Mouse (Mus musculus) neural tube, embryonic 12.5 days (tissue): ENCODE results near the gene Gtf3c5. TPM values are rescaled to one million over a fixed set of nuclear protein-coding genes. Genes with fewer than 3 reads are reported as not detected.

Source experiments
- ATAC-seq: fragments of 200-750 bp; cut with Nextera tagmentation; 2 replicates; pipeline ENCODE4 v1.8.0; 2017; ENCODE audit warnings: low read depth, mild to moderate bottlenecking, moderate TSS enrichment, moderate library complexity; ENCODE audit not compliant: low FRiP score
- H3K27ac ChIP-seq: fragments of 300-500 bp; sonication (generic); 2 replicates; pipeline ENCODE4 v1.5.1; 2016
- H3K27me3 ChIP-seq: fragments of 300-500 bp; sonication (generic); replicated peaks from 2 replicates; pipeline ENCODE4 v1.6.1; 2016; ENCODE audit warnings: mild to moderate bottlenecking
- H3K36me3 ChIP-seq: fragments of 300-500 bp; sonication (generic); 2 replicates; pipeline ENCODE4 v1.6.1; 2016; ENCODE audit warnings: mild to moderate bottlenecking
- H3K4me1 ChIP-seq: fragments of 300-500 bp; sonication (generic); 2 replicates; pipeline ENCODE4 v1.6.1; 2016
- H3K4me2 ChIP-seq: fragments of 300-500 bp; sonication (generic); replicated peaks from 2 replicates; pipeline ENCODE4 v1.6.1; 2016; ENCODE audit warnings: mild to moderate bottlenecking
- H3K4me3 ChIP-seq: fragments of 300-500 bp; sonication (generic); 2 replicates; pipeline ENCODE4 v1.5.1; 2016
- H3K9ac ChIP-seq: fragments of 300-500 bp; sonication (generic); 2 replicates; pipeline ENCODE4 v1.6.1; 2016; ENCODE audit warnings: mild to moderate bottlenecking
- H3K9me3 ChIP-seq: fragments of 300-500 bp; sonication (generic); 2 replicates; pipeline ENCODE4 v1.6.1; 2016; ENCODE audit warnings: mild to moderate bottlenecking
- WGBS: fragments of 180-500 bp; shearing (Covaris S2); methylation state at CpG from one replicate; pipeline ENCODE4 v1.1.7; 2016; 5-methylcytosine and 5-hydroxymethylcytosine counted together
- polyA plus RNA-seq: library from polyadenylated mRNA; unstranded; fragments of >200 nt; fragmentation: Nextera tagmentation; extraction: Ambion mirVana; gene quantifications from 2 replicates; pipeline ENCODE4 v1.2.1, GENCODE M21; 2016

Gtf3c5 gene
- polyA plus RNA-seq, 1 experiment from 2014 or later: 46.7 TPM

- WGBS: 78% methylated on average over 4 of the region's 4 CpGs
- Histone ChIP-seq H3K4me1 (peaks cover 95% of the 10 kb centered on the region), H3K4me2 (peak overlapping the region; percentile 80), H3K4me3 (no peak overlapping the region), H3K9ac (peak overlapping the region; percentile 48; the same call in 1 of the 2 replicates), H3K27ac (peak overlapping the region; percentile 7; the same call in 1 of the 2 replicates), H3K27me3 (no peaks in the 10 kb centered on the region), H3K36me3 (peaks cover under 1% of the 10 kb centered on the region; the same call in 1 of the 2 replicates), H3K9me3 (no peaks in the 10 kb centered on the region)
- no peak for ATAC-seq
Measured at GRCm38 (mm10) chr2:28536166-28536565, 47.4 kb downstream of the Gtf3c5 start.

GRCm38 (mm10) chr2:28535650-28536049, 47.9 kb downstream of the Gtf3c5 start:
- ATAC-seq: no peak
- peaks cover 97% of the 10 kb centered on the region for H3K4me1 ChIP-seq
- 37% methylated on average over 7 of the region's 7 CpGs for WGBS
- H3K27ac ChIP-seq: peak overlapping the region; percentile 7; the same call in 1 of the 2 replicates
- H3K9ac ChIP-seq: peak overlapping the region; percentile 48; the same call in 1 of the 2 replicates
- H3K9me3 ChIP-seq: no peaks in the 10 kb centered on the region
- peak overlapping the region; percentile 80 for H3K4me2 ChIP-seq
- no peaks in the 10 kb centered on the region for H3K27me3 ChIP-seq
- no peak overlapping the region for H3K4me3 ChIP-seq
- no peaks in the 10 kb centered on the region for H3K36me3 ChIP-seq

GRCm38 (mm10) chr2:28535263-28535540, 48.3 kb downstream of the Gtf3c5 start:
- Histone ChIP-seq H3K4me2 (peak overlapping the region; percentile 80), H3K36me3 (no peaks in the 10 kb centered on the region), H3K9ac (peak overlapping the region; percentile 48; the same call in 1 of the 2 replicates), H3K4me1 (peaks cover 98% of the 10 kb centered on the region), H3K27me3 (no peaks in the 10 kb centered on the region), H3K9me3 (no peaks in the 10 kb centered on the region), H3K27ac (0 out of 2 replicates have a peak overlapping the region, but pooled peaks have one; percentile 67), H3K4me3 (no peak overlapping the region)
- no peak for ATAC-seq
- 32% methylated on average over 4 of the region's 4 CpGs for WGBS

- peak overlapping the region; percentile 48 for H3K9ac ChIP-seq
- no peaks in the 10 kb centered on the region for H3K36me3 ChIP-seq
- ATAC-seq: 0 out of 2 replicates have a peak, but pooled peaks have one; percentile 18
- H3K4me1 ChIP-seq: peaks cover 98% of the 10 kb centered on the region
- H3K27me3 ChIP-seq: no peaks in the 10 kb centered on the region
- WGBS: 30% methylated on average over 11 of the region's 11 CpGs
- peak overlapping the region; percentile 80 for H3K4me2 ChIP-seq
- peak overlapping the region; percentile 4 for H3K4me3 ChIP-seq
- H3K9me3 ChIP-seq: no peaks in the 10 kb centered on the region
- H3K27ac ChIP-seq: peak overlapping the region; percentile 67
Measured at GRCm38 (mm10) chr2:28534436-28535262, 48.9 kb downstream of the Gtf3c5 start.

GRCm38 (mm10) chr2:28533901-28534435, 49.6 kb downstream of the Gtf3c5 start:
- peak overlapping the region; percentile 67; the same call in 1 of the 2 replicates for H3K27ac ChIP-seq
- H3K4me3 ChIP-seq: peak overlapping the region; percentile 58
- 64% methylated on average over 7 of the region's 7 CpGs for WGBS
- peaks cover 97% of the 10 kb centered on the region for H3K4me1 ChIP-seq
- peak overlapping the region; percentile 81 for H3K9ac ChIP-seq
- ATAC-seq: 0 out of 2 replicates have a peak, but pooled peaks have one; percentile 19
- H3K4me2 ChIP-seq: peak overlapping the region; percentile 80
- no peaks in the 10 kb centered on the region for H3K9me3 ChIP-seq
- no peaks in the 10 kb centered on the region for H3K36me3 ChIP-seq
- H3K27me3 ChIP-seq: no peaks in the 10 kb centered on the region

- Histone ChIP-seq H3K4me2 (peak overlapping the region; percentile 80), H3K4me1 (peaks cover 97% of the 10 kb centered on the region), H3K9me3 (no peaks in the 10 kb centered on the region), H3K27me3 (no peaks in the 10 kb centered on the region), H3K36me3 (no peaks in the 10 kb centered on the region), H3K27ac (peak overlapping the region; percentile 34), H3K4me3 (peak overlapping the region; percentile 58), H3K9ac (peak overlapping the region; percentile 81)
- peak; percentile 80 for ATAC-seq
- WGBS: 3% methylated on average over 49 of the region's 49 CpGs
Measured at GRCm38 (mm10) chr2:28532938-28533771, 50.4 kb downstream of the Gtf3c5 start.

- WGBS: 57% methylated on average over 7 of the region's 7 CpGs
- H3K9ac ChIP-seq: no peak overlapping the region
- no peak overlapping the region for H3K27ac ChIP-seq
- ATAC-seq: no peak
- H3K4me2 ChIP-seq: no peak overlapping the region
- no peaks in the 10 kb centered on the region for H3K9me3 ChIP-seq
- H3K36me3 ChIP-seq: no peaks in the 10 kb centered on the region
- no peaks in the 10 kb centered on the region for H3K27me3 ChIP-seq
- H3K4me3 ChIP-seq: no peak overlapping the region
- peaks cover 91% of the 10 kb centered on the region for H3K4me1 ChIP-seq
Measured at GRCm38 (mm10) chr2:28530311-28530710, 53.2 kb downstream of the Gtf3c5 start.

- no peak overlapping the region for H3K27ac ChIP-seq
- H3K4me1 ChIP-seq: peaks cover 91% of the 10 kb centered on the region
- H3K9me3 ChIP-seq: no peaks in the 10 kb centered on the region
- H3K4me2 ChIP-seq: no peak overlapping the region
- no peak for ATAC-seq
- H3K9ac ChIP-seq: peak overlapping the region; percentile 26; the same call in 1 of the 2 replicates
- no peaks in the 10 kb centered on the region for H3K27me3 ChIP-seq
- no peak overlapping the region for H3K4me3 ChIP-seq
- WGBS: 80% methylated on average over 4 of the region's 4 CpGs
- no peaks in the 10 kb centered on the region for H3K36me3 ChIP-seq
Measured at GRCm38 (mm10) chr2:28529856-28530255, 53.7 kb downstream of the Gtf3c5 start.

GRCm38 (mm10) chr2:28528354-28528730, 55.2 kb downstream of the Gtf3c5 start:
- 83% methylated on average over 7 of the region's 7 CpGs for whole genome bisulfite sequencing
- H3K27me3 ChIP-seq: no peaks in the 10 kb centered on the region
- peaks cover 91% of the 10 kb centered on the region for H3K4me1 ChIP-seq
- H3K4me2 ChIP-seq: 0 out of 2 replicates have a peak overlapping the region, but pooled peaks have one; percentile 0
- no peaks in the 10 kb centered on the region for H3K36me3 ChIP-seq
- no peak overlapping the region for H3K27ac ChIP-seq
- no peak overlapping the region for H3K4me3 ChIP-seq
- no peak for ATAC-seq
- no peaks in the 10 kb centered on the region for H3K9me3 ChIP-seq
- no peak overlapping the region for H3K9ac ChIP-seq

GRCm38 (mm10) chr2:28527436-28528353, 55.9 kb downstream of the Gtf3c5 start:
- 0 out of 2 replicates have a peak overlapping the region, but pooled peaks have one; percentile 0 for H3K4me2 ChIP-seq
- no peak overlapping the region for H3K4me3 ChIP-seq
- no peak overlapping the region for H3K9ac ChIP-seq
- H3K27ac ChIP-seq: no peak overlapping the region
- H3K9me3 ChIP-seq: no peaks in the 10 kb centered on the region
- peaks cover 86% of the 10 kb centered on the region for H3K4me1 ChIP-seq
- no peaks in the 10 kb centered on the region for H3K36me3 ChIP-seq
- WGBS: 89% methylated on average over 20 of the region's 20 CpGs
- ATAC-seq: no peak
- H3K27me3 ChIP-seq: no peaks in the 10 kb centered on the region
